ENCODE assay signal across 18 mouse cellular contexts in genomic region chr2:26550777-26551176, GRCm38 (mm10). TPM values are rescaled to one million over a fixed set of nuclear protein-coding genes. Genes with fewer than 3 reads are reported as not detected.
DNase-seq lines count a peak whose midpoint lies in the region; ATAC-seq lines count a peak whose summit lies in the region.
"Had no signal": no experiment of that assay in that cellular context is flagged by ENCODE, and none has a peak within 500 bp of the region (broad histone marks: within the 10 kb centered on the region; RNA-seq: fewer than 3 reads in every experiment).

No protein-coding gene starts in this region.

- peaks cover 47% of the 10 kb centered on the region for H3K4me1 ChIP-seq in heart, embryonic 16.5 days (ENCODE audit: control insufficient read depth, insufficient read depth, low read length)
- H3K4me1 ChIP-seq in midbrain, embryonic 10.5 days, result peaks cover 25% of the 10 kb centered on the region
- H3K4me1 ChIP-seq in midbrain, embryonic 11.5 days (ENCODE audit: control insufficient read depth, insufficient read depth, low read length), result peaks cover 8% of the 10 kb centered on the region
- H3K4me1 ChIP-seq in embryonic facial prominence, embryonic 15.5 days, result peaks cover 73% of the 10 kb centered on the region

- 29% methylated on average over 3 of the region's 3 CpGs for WGBS in heart, embryonic 16.5 days
- WGBS in midbrain, embryonic 10.5 days, result 99% methylated on average over 3 of the region's 3 CpGs
- 92% methylated on average over 3 of the region's 3 CpGs for WGBS in midbrain, embryonic 11.5 days
- WGBS in embryonic facial prominence, embryonic 15.5 days, result 60% methylated on average over 3 of the region's 3 CpGs

- ATAC-seq in heart, embryonic 16.5 days (replicated peaks; ENCODE audit: extremely low read depth, insufficient read depth, low FRiP score), result peak; percentile 57; the same call in 1 of the 2 replicates
- ATAC-seq in midbrain, embryonic 11.5 days (ENCODE audit: low FRiP score), result no peak
- ATAC-seq in embryonic facial prominence, embryonic 15.5 days (ENCODE audit: insufficient number of reproducible peaks, low FRiP score, low TSS enrichment, low read depth), result no peak
- ATAC-seq in megakaryocyte-erythroid progenitor cell, adult 5-6 weeks (replicated peaks; ENCODE audit: low FRiP score, low TSS enrichment, poor library complexity, severe bottlenecking), result peak; percentile 89
- no peak for ATAC-seq in activated CD4-positive, CD25-positive, alpha-beta regulatory T cell, adult 4 months
- ATAC-seq: forebrain, postnatal 0 days; inflammation-experienced regulatory T-cells, adult 6 months had no signal

- H3K4me2 ChIP-seq in heart, embryonic 16.5 days (ENCODE audit: low read depth, low read length), result peak overlapping the region; percentile 10; the same call in 1 of the 2 replicates
- no peak overlapping the region for H3K4me2 ChIP-seq in midbrain, embryonic 11.5 days
- H3K4me2 ChIP-seq in embryonic facial prominence, embryonic 15.5 days (replicated peaks), result no peak overlapping the region
- H3K4me2 ChIP-seq: midbrain, embryonic 12.5 days had no signal

- no peaks in the 10 kb centered on the region for H3K9me3 ChIP-seq in heart, embryonic 16.5 days (replicated peaks; ENCODE audit: control insufficient read depth, low read length)
- H3K9me3 ChIP-seq in midbrain, embryonic 10.5 days (replicated peaks), result no peaks in the 10 kb centered on the region
- no peaks in the 10 kb centered on the region for H3K9me3 ChIP-seq in midbrain, embryonic 11.5 days (ENCODE audit: control insufficient read depth, low read length)
- H3K9me3 ChIP-seq in embryonic facial prominence, embryonic 15.5 days (replicated peaks), result no peaks in the 10 kb centered on the region
- H3K9me3 ChIP-seq: heart, embryonic 10.5 days; midbrain, embryonic 12.5 days had no signal

- H3K4me3 ChIP-seq in heart, embryonic 16.5 days (ENCODE audit: low read length), result no peak overlapping the region
- H3K4me3 ChIP-seq in midbrain, embryonic 10.5 days, result no peak overlapping the region
- no peak overlapping the region for H3K4me3 ChIP-seq in midbrain, embryonic 11.5 days (ENCODE audit: low read depth, low read length)
- no peak overlapping the region for H3K4me3 ChIP-seq in embryonic facial prominence, embryonic 15.5 days (replicated peaks)
- H3K4me3 ChIP-seq: erythroblast, embryonic 14.5 days; heart, embryonic 10.5 days; midbrain, embryonic 12.5 days had no signal

- H3K27ac ChIP-seq in heart, embryonic 16.5 days (ENCODE audit: low read length), result peak overlapping the region; percentile 75
- H3K27ac ChIP-seq in midbrain, embryonic 10.5 days (replicated peaks), result peak overlapping the region; percentile 57; the same call in 1 of the 2 replicates
- no peak overlapping the region for H3K27ac ChIP-seq in midbrain, embryonic 11.5 days (ENCODE audit: low read depth, low read length)
- peak overlapping the region; percentile 71; the same call in 1 of the 2 replicates for H3K27ac ChIP-seq in embryonic facial prominence, embryonic 15.5 days (replicated peaks)
- H3K27ac ChIP-seq: midbrain, embryonic 12.5 days had no signal

- H3K36me3 ChIP-seq in heart, embryonic 16.5 days (ENCODE audit: control insufficient read depth, insufficient read depth), result no peaks in the 10 kb centered on the region
- no peaks in the 10 kb centered on the region for H3K36me3 ChIP-seq in midbrain, embryonic 10.5 days
- H3K36me3 ChIP-seq in midbrain, embryonic 11.5 days (ENCODE audit: control insufficient read depth, insufficient read depth, low read length), result no peaks in the 10 kb centered on the region
- no peaks in the 10 kb centered on the region for H3K36me3 ChIP-seq in embryonic facial prominence, embryonic 15.5 days
- H3K36me3 ChIP-seq: heart, embryonic 10.5 days; midbrain, embryonic 12.5 days had no signal

- no peak overlapping the region; the same call in 1 of the 2 replicates for H3K9ac ChIP-seq in heart, embryonic 16.5 days (ENCODE audit: low read length)
- H3K9ac ChIP-seq in midbrain, embryonic 11.5 days (ENCODE audit: low read length), result no peak overlapping the region
- H3K9ac ChIP-seq in embryonic facial prominence, embryonic 15.5 days, result no peak overlapping the region
- H3K9ac ChIP-seq: forebrain, postnatal 0 days; midbrain, embryonic 12.5 days had no signal

- H3K27me3 ChIP-seq in heart, embryonic 16.5 days (ENCODE audit: control insufficient read depth, insufficient read depth, low read length), result no peaks in the 10 kb centered on the region
- H3K27me3 ChIP-seq in midbrain, embryonic 10.5 days (ENCODE audit: low read depth, poor library complexity, severe bottlenecking), result no peaks in the 10 kb centered on the region; the same call in none of the 2 replicates
- no peaks in the 10 kb centered on the region for H3K27me3 ChIP-seq in midbrain, embryonic 11.5 days (ENCODE audit: control insufficient read depth, insufficient read depth, low read length)
- no peaks in the 10 kb centered on the region for H3K27me3 ChIP-seq in embryonic facial prominence, embryonic 15.5 days

- no peak for DNase-seq in heart, adult 9 months (ENCODE audit: low spot score in 2 of 2)
- no peak for DNase-seq in midbrain, embryonic 10.5 days (ENCODE audit: low spot score)
- DNase-seq in midbrain, embryonic 11.5 days (ENCODE audit: low spot score, missing footprints), result no peak
- DNase-seq in adrenal gland, postnatal 14 days, result no peak
- DNase-seq: cerebellum, adult 11-12 months; forebrain, postnatal 0 days; gastrocnemius, postnatal 10 days had no signal

RNA-seq across cellular contexts. Expression of gene Egfl7, which starts 29.0 kb away (rescaled TPM):
- 188 and 216 TPM in 2 replicates for polyA plus RNA-seq in heart, embryonic 16.5 days (2015; fragmentation: Nextera tagmentation; extraction: Ambion mirVana)
- 68.5 and 85.7 TPM in 2 replicates for polyA plus RNA-seq in midbrain, embryonic 10.5 days (2016; fragmentation: Nextera tagmentation; extraction: Ambion mirVana)
- 52.6 and 58.3 TPM in 2 replicates for polyA plus RNA-seq in midbrain, embryonic 11.5 days (2014; fragmentation: Nextera tagmentation; extraction: Ambion mirVana)
- 111 and 125 TPM in 2 replicates for polyA plus RNA-seq in embryonic facial prominence, embryonic 15.5 days (2015; fragmentation: Nextera tagmentation; extraction: Ambion mirVana)
- total RNA-seq in megakaryocyte-erythroid progenitor cell, adult 5-6 weeks (2014; fragmentation: Nextera tagmentation), result 88.4 and 89.4 TPM in 2 replicates
- total RNA-seq in megakaryocyte-erythroid progenitor cell, adult 5-6 weeks (2017), result 31.8 and 63.1 TPM in 2 replicates
- polyA plus RNA-seq in activated CD4-positive, CD25-positive, alpha-beta regulatory T cell, adult 4 months (2017; shearing (Covaris generic)), result 1 to 10 TPM in 1 of 2 experiments, under 1 TPM in 1; 0.95 to 1.3 TPM
- 217 and 247 TPM in 2 replicates for total RNA-seq in adrenal gland, postnatal 14 days (2021)

RNA-seq across cellular contexts. Expression of gene Notch1, which starts 34.3 kb away (rescaled TPM):
- polyA plus RNA-seq in heart, embryonic 16.5 days (2015; fragmentation: Nextera tagmentation; extraction: Ambion mirVana), result 17.9 and 21.8 TPM in 2 replicates
- 30.1 and 38.3 TPM in 2 replicates for polyA plus RNA-seq in midbrain, embryonic 10.5 days (2016; fragmentation: Nextera tagmentation; extraction: Ambion mirVana)
- polyA plus RNA-seq in midbrain, embryonic 11.5 days (2014; fragmentation: Nextera tagmentation; extraction: Ambion mirVana), result 40.8 and 47.5 TPM in 2 replicates
- 26.0 and 30.3 TPM in 2 replicates for polyA plus RNA-seq in embryonic facial prominence, embryonic 15.5 days (2015; fragmentation: Nextera tagmentation; extraction: Ambion mirVana)
- total RNA-seq in megakaryocyte-erythroid progenitor cell, adult 5-6 weeks (2014; fragmentation: Nextera tagmentation), result 2.6 and 3.1 TPM in 2 replicates
- 0.56 and 0.61 TPM in 2 replicates for total RNA-seq in megakaryocyte-erythroid progenitor cell, adult 5-6 weeks (2017)
- polyA plus RNA-seq in activated CD4-positive, CD25-positive, alpha-beta regulatory T cell, adult 4 months (2017; shearing (Covaris generic)), result 10 to 100 TPM; 22.2 to 28.7 TPM
- 27.5 and 35.7 TPM in 2 replicates for total RNA-seq in adrenal gland, postnatal 14 days (2021)
- total RNA-seq: MEL had no signal

RNA-seq across cellular contexts. Expression of gene Gm20532, which starts 35.7 kb away (rescaled TPM):
- not detected in 2 replicates for polyA plus RNA-seq in heart, embryonic 16.5 days (2015; fragmentation: Nextera tagmentation; extraction: Ambion mirVana)
- polyA plus RNA-seq in midbrain, embryonic 10.5 days (2016; fragmentation: Nextera tagmentation; extraction: Ambion mirVana), result not detected in 2 replicates
- not detected in 2 replicates for polyA plus RNA-seq in midbrain, embryonic 11.5 days (2014; fragmentation: Nextera tagmentation; extraction: Ambion mirVana)
- not detected in 2 replicates for polyA plus RNA-seq in embryonic facial prominence, embryonic 15.5 days (2015; fragmentation: Nextera tagmentation; extraction: Ambion mirVana)
- not detected in 2 replicates for total RNA-seq in megakaryocyte-erythroid progenitor cell, adult 5-6 weeks (2014; fragmentation: Nextera tagmentation)
- not detected in 2 replicates for total RNA-seq in megakaryocyte-erythroid progenitor cell, adult 5-6 weeks (2017)
- not detected for polyA plus RNA-seq in activated CD4-positive, CD25-positive, alpha-beta regulatory T cell, adult 4 months (2017; shearing (Covaris generic))
- not detected in 2 replicates for total RNA-seq in adrenal gland, postnatal 14 days (2021)
- total RNA-seq: forebrain, postnatal 0 days had no signal
- polyA plus RNA-seq: erythroblast, embryonic 14.5 days; forebrain, postnatal 0 days; heart, embryonic 10.5 days; inflammation-experienced regulatory T-cells, adult 6 months; kidney, postnatal 0 days; liver, embryonic 16.5 days; midbrain, embryonic 12.5 days had no signal

RNA-seq across cellular contexts. Expression of gene Agpat2, which starts 53.4 kb away (rescaled TPM):
- 25.9 and 28.5 TPM in 2 replicates for polyA plus RNA-seq in heart, embryonic 16.5 days (2015; fragmentation: Nextera tagmentation; extraction: Ambion mirVana)
- 9.0 and 10.6 TPM in 2 replicates for polyA plus RNA-seq in midbrain, embryonic 10.5 days (2016; fragmentation: Nextera tagmentation; extraction: Ambion mirVana)
- polyA plus RNA-seq in midbrain, embryonic 11.5 days (2014; fragmentation: Nextera tagmentation; extraction: Ambion mirVana), result 8.2 TPM in 2 replicates
- 31.7 and 32.2 TPM in 2 replicates for polyA plus RNA-seq in embryonic facial prominence, embryonic 15.5 days (2015; fragmentation: Nextera tagmentation; extraction: Ambion mirVana)
- 14.8 and 15.2 TPM in 2 replicates for total RNA-seq in megakaryocyte-erythroid progenitor cell, adult 5-6 weeks (2014; fragmentation: Nextera tagmentation)
- 9.9 and 11.8 TPM in 2 replicates for total RNA-seq in megakaryocyte-erythroid progenitor cell, adult 5-6 weeks (2017)
- 10 to 100 TPM in 1 of 2 experiments, 1 to 10 TPM in 1; 8.2 to 11.0 TPM for polyA plus RNA-seq in activated CD4-positive, CD25-positive, alpha-beta regulatory T cell, adult 4 months (2017; shearing (Covaris generic))
- total RNA-seq in adrenal gland, postnatal 14 days (2021), result 271 and 405 TPM in 2 replicates

Comparison
In these comparisons a context has a peak if more than half of its experiments do, and no peak if none do; other contexts are left out.
1. ATAC-seq: peak in heart, embryonic 16.5 days (single experiment) and megakaryocyte-erythroid progenitor cell, adult 5-6 weeks (single experiment); none in midbrain, embryonic 11.5 days (single experiment), embryonic facial prominence, embryonic 15.5 days (single experiment) and activated CD4-positive, CD25-positive, alpha-beta regulatory T cell, adult 4 months (single experiment).
2. RNA of gene Egfl7, which starts 29.0 kb away (polyA plus RNA-seq): 188 to 216 TPM in heart, embryonic 16.5 days, 111 to 125 TPM in embryonic facial prominence, embryonic 15.5 days, 68.5 to 85.7 TPM in midbrain, embryonic 10.5 days and 52.6 to 58.3 TPM in midbrain, embryonic 11.5 days; 0.95 to 1.3 TPM in activated CD4-positive, CD25-positive, alpha-beta regulatory T cell, adult 4 months; every median in the first group is over 10 times any median in the second.